Mouse (Mus musculus): ENCODE results near the gene Marc2. TPM values are rescaled to one million over a fixed set of nuclear protein-coding genes. Genes with fewer than 3 reads are reported as not detected.

The Marc2 gene
- total RNA-seq, 2 experiments from 2014 or later: 136 to 145 TPM

DNA sequence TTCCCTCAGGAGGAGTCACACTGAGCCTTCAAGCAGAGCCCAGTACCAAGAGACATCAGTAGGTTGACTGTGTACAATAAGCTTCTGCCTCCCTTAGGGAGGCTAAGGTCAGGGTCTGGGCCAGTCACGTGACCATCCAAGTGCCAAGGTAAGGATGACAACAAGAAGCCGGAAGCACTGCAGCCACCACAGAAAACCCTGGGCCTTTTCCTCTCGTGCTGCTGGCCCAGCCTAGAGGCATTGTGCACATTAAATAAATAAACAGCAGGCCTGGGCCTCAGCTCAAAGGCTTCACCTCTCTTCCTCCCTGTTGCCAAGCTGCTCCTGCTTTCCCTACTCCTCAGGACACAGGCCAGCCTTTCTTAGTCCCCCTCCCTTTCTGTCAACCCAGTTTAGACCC, 14.0 kb upstream of the Marc2 start:
- intact Hi-C loops (cut with DNase I; ENCODE audit: low total_unique reads): no loop called here
- no peak for DNase-seq

- intact Hi-C loops (cut with DNase I; ENCODE audit: low total_unique reads): loop anchor here (10.0 kb wide), 1 partner anchor 337 kb away; no protein-coding TSS in a partner anchor
These were observed 12.0 kb upstream of the Marc2 start for GRCm38 (mm10) chr1:184858253-184858652.

DNA sequence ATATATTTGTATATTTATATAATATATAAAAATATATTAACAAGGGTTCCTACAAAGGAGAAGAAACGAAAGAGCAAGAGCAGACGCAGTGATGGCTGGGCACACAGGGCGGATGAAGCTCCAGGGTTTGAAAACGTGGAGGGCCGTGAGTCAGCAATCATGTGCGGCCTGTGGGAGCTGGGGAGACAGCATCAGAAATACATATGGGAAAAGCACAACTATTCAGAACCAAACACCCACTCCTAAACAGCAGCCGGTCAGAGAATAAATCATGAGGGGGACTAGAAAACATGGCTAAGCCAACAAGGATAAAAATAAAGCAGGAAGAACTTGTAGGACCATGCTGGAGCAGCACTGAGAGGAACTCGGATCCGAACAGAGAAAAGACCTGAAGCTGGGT, 11.0 kb upstream of the Marc2 start:
- intact Hi-C loops (cut with DNase I; ENCODE audit: low total_unique reads): loop anchor here (10.0 kb wide), 1 partner anchor 338 kb away; no protein-coding TSS in a partner anchor
- DNase-seq: no peak

More at GRCm38 (mm10) chr1:184858253-184858652, 12.0 kb upstream of the Marc2 start:
- DNase-seq: no peak

- intact Hi-C loops (cut with DNase I; ENCODE audit: low total_unique reads): loop anchor here (10.0 kb wide), 1 partner anchor 341 kb away; no protein-coding TSS in a partner anchor
- no peak for DNase-seq
These were observed 7.7 kb upstream of the Marc2 start for GRCm38 (mm10) chr1:184853922-184854321.

GRCm38 (mm10) chr1:184853339-184853738, 7.1 kb upstream of the Marc2 start:
- intact Hi-C loops (cut with DNase I; ENCODE audit: low total_unique reads): loop anchor here (10.0 kb wide), 1 partner anchor 341 kb away; no protein-coding TSS in a partner anchor
- peak; percentile 80 for DNase-seq

GRCm38 (mm10) chr1:184851741-184852618, 5.7 kb upstream of the Marc2 start:
- intact Hi-C loops (cut with DNase I; ENCODE audit: low total_unique reads): loop anchor here (10.0 kb wide), 1 partner anchor 343 kb away; no protein-coding TSS in a partner anchor

GRCm38 (mm10) chr1:184851166-184851565, 4.9 kb upstream of the Marc2 start:
- intact Hi-C loops (cut with DNase I; ENCODE audit: low total_unique reads): loop anchor here (10.0 kb wide), 1 partner anchor 344 kb away; no protein-coding TSS in a partner anchor
- no peak for DNase-seq

More at GRCm38 (mm10) chr1:184851741-184852618, 5.7 kb upstream of the Marc2 start:
- peak; percentile 79 for DNase-seq

GRCm38 (mm10) chr1:184846973-184847372, 722 bp upstream of the Marc2 start:
- DNase-seq: no peak
- intact Hi-C loops (cut with DNase I; ENCODE audit: low total_unique reads): no loop called here

- intact Hi-C loops (cut with DNase I; ENCODE audit: low total_unique reads): no loop called here
- DNase-seq: peak; percentile 93
These were observed 860 bp downstream of the Marc2 start for GRCm38 (mm10) chr1:184845111-184846071.

DNA sequence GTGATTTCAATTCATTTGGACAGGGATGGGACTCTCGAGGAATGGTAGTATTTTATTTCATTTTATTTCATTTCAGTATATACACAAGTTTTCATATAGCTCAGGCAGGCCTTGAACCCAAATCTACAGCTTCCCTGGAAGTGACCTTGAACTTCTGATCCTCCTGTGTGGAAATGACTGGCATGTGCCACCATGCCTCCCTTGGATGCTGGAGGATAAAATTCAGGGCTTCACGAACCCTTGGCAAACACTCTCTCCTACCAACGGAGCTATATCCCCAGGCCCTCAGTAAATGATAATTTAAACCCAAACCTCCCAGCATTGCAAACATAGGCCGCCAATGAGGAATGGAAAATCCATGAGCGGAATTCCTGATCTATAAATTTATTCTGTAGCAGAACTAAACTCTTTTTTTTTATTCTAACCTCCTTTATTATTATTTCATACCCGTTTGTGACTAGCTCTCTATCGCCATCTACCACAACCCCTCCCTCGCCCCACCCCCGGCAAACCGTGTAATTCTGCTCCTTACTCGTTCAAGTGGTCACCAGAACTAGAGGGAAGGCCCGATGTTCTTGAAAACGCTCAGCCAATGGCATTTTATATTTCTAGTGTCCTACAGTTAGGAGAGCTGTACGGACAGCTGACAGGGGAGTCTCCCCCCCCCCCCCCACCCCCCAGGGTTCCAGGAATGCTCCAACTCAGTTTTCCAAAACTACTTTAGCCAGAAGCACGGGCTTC, 1.8 kb downstream of the Marc2 start:
- intact Hi-C loops (cut with DNase I; ENCODE audit: low total_unique reads): no loop called here
- DNase-seq: no peak

DNA sequence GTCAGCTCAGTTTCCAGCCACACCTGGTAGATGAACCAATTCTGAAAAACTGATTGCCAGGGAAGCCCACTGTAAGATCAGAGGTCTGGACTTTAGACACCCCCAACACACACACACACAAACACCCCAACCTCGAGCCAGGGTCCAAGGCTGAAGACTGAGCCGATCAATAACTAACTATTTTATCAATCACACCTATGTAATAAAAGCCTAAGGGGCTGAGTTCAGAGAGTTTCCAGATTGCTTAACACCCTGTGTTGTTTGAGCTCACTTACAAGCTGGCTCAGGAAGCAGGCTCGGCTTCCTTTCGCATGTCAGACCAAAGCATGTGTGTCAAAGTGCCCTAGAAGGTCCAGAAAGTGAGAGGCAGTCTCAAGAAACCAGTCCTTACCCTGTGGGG, 8.6 kb downstream of the Marc2 start:
- DNase-seq: no peak
- intact Hi-C loops (cut with DNase I; ENCODE audit: low total_unique reads): no loop called here

GRCm38 (mm10) chr1:184836350-184836749, 9.9 kb downstream of the Marc2 start:
- no peak for DNase-seq
- intact Hi-C loops (cut with DNase I; ENCODE audit: low total_unique reads): no loop called here

DNA sequence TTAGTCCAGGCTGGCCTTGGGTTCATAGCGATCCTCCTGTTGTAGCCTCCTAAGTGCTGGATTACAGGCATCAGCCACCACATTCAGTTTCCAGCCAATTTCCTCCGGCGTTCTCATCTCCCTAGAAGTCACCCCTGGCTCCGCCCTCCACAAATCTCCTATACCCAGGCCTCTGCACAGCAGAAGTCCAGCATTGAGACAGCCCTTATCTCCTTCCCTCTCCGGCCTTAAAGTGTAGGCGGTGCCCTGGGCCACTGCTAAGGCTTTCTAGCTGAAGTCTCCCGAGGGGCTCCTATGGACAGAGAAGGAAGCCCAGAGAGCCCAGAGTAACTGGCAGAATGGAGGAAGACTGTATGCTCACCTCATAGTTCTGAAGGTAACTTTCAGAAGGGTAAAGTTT, 12.8 kb downstream of the Marc2 start:
- no peak for DNase-seq
- intact Hi-C loops (cut with DNase I; ENCODE audit: low total_unique reads): no loop called here

- no peak for DNase-seq
- intact Hi-C loops (cut with DNase I; ENCODE audit: low total_unique reads): no loop called here
These were observed 14.0 kb downstream of the Marc2 start for GRCm38 (mm10) chr1:184832211-184832610.

GRCm38 (mm10) chr1:184829897-184830296, 16.4 kb downstream of the Marc2 start:
- intact Hi-C loops (cut with DNase I; ENCODE audit: low total_unique reads): no loop called here

GRCm38 (mm10) chr1:184827175-184827701, 19.0 kb downstream of the Marc2 start:
- intact Hi-C loops (cut with DNase I; ENCODE audit: low total_unique reads): no loop called here

More at GRCm38 (mm10) chr1:184829897-184830296, 16.4 kb downstream of the Marc2 start:
- no peak for DNase-seq

DNA sequence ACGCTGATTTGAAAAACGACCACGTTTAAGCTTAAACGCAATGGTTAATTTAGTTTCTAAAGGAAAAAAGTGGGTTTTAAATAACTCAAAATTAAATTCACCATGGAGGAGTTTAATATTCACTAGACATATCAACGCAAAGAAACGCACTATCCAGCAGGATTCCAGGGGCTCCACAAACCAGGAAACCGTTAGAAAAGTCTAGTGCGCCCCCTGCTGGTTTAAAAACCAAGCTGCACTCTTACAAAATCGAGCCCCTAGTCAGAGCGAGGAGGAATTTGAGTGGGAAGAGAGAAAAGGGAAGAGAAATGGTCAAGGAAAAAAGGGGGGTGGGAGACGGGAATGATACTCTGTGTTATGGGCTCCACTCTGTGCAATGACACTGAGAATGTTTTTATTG, 21.2 kb downstream of the Marc2 start:
- intact Hi-C loops (cut with DNase I; ENCODE audit: low total_unique reads): no loop called here
- DNase-seq: peak; percentile 36

More at GRCm38 (mm10) chr1:184827175-184827701, 19.0 kb downstream of the Marc2 start:
- no peak for DNase-seq

- intact Hi-C loops (cut with DNase I; ENCODE audit: low total_unique reads): no loop called here
- peak; percentile 92 for DNase-seq
These were observed 21.8 kb downstream of the Marc2 start for GRCm38 (mm10) chr1:184824439-184824851.

- peak; percentile 29 for DNase-seq
- intact Hi-C loops (cut with DNase I; ENCODE audit: low total_unique reads): no loop called here
These were observed 23.6 kb downstream of the Marc2 start for GRCm38 (mm10) chr1:184822678-184823077.
